Mouse (Mus musculus) kidney, postnatal 25 days (tissue): Measurements from ENCODE around the gene Sass6.
A peak's percentile ranks its signal among the peaks of the same experiment; 100 is the strongest.

Experiments used
- DNase-seq, 2 experiments: peaks; one replicate each; pipeline ENCODE4 v3.0.0; 2021; ENCODE audit warnings: mixed read lengths in 2 of 2

Sass6 gene

DNA sequence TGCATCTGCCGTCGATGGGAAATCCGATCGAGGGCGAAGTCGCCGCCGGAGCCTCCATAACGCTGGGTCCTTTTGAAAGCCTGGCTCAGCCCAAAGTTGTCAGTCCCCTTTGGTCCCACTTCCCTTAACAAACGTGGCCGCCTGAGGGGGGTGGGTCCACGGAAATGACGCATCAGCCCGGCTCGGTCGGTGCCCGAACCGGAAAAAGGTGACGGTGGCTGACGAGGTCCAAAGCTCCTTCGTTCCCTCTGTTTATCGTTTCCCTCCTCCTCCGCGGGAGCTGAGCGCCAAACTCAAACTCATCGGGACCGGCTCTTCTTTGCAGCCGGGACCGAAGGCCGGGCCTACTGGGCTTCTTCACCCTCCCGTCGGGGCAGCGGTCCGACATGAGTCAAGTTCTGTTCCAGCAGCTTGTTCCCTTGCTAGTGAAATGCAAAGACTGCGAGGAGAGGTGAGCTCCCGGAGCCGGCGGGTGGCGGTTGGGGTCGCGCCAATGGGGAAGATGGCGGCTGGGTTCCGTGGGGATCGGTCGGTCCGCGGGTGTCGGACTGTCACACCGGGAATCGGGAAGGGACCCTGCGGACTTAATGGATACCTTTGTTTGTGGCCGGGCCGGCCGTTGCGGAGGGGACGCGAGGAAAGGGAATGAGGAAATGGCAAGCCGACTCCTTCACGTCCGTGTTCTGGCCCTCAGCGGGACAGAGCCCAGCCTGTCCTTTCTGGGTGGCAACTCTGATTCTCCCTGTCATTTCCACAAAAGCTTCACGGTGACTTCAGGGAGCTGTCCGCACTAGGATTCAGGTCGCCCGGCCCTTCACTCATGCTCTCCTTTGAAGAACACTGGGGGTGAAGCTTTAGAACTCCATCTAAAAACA, at the start of gene Sass6:
Sass6 (plus strand) TSS at position 255 of the 875 bp plus-strand sequence.
- DNase-seq = peak; percentile 99 to 100

DNA sequence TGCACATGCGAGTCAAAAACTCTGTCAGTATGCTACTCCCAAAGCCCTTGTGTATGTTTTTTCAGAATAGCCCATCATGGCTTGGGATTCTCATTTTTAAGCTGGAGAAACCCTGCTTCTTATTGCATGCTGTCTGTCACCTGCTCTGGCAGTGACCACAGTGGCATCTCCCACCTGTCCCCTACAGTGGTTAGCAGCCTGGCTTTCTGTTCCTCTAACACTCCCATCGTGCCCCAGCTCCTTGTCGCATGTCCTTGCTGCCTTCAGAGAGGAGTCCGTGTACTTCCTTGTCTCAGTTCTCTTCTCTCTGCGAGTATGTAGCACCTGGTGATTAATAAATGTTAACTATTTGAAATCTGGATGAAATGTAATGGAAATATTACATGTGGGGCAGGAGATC, 47.4 kb upstream of the Sass6 start:
- DNase-seq = no peak

DNA sequence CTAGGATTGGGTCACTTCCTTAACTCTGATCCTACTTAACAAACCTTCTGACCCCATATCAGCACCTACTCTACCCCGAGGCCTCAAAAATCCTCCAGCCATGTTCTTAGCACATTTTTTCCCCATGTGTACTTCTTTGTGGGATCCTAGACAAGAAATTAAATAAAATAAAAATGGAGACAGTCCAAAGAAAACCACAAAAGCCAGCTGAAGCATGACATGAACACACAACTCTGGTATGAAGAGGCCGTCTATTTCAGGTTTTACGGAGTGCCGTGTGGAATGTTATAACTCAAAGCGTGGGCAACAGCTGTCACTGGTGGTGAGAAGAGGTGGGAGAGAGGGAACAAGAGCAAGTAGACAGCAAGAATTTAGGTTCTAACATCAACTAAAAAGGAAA, 43.4 kb upstream of the Sass6 start:
- no peak for DNase-seq

GRCm38 (mm10) chr3:116561315-116561714, 33.5 kb upstream of the Sass6 start:
- peak in 1 of 2 experiments; percentile 15 for DNase-seq

- no peak for DNase-seq
Measured at GRCm38 (mm10) chr3:116562408-116563094, 32.2 kb upstream of the Sass6 start, which contains the start of gene Lrrc39. Gene Lrrc39 (plus strand): TSS chr3:116562973.

DNA sequence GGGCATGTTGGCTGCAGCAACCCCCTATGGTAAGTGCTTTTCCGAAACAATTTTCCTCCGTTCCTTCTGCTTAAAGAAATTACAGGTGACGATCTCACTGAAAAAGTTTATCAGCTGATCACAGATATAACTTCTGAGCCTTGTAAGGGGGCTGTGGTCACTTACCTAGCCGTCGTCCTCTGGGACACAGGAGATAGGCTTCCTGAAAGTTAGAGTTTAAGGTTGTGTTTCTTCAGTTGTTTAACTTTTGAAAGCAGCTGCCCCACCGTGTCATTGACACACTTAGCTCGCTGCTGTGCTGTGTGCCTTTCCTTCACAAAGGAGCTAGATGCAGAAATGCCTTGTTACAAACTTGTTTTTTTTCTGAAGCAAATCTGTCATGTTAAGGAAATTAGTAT, 31.7 kb upstream of the Sass6 start:
- no peak for DNase-seq

- no peak for DNase-seq
Measured at GRCm38 (mm10) chr3:116570628-116571027, 24.2 kb upstream of the Sass6 start.

GRCm38 (mm10) chr3:116577286-116577685, 17.5 kb upstream of the Sass6 start:
- peak in 1 of 2 experiments; percentile 19 for DNase-seq

- no peak for DNase-seq
Measured at GRCm38 (mm10) chr3:116582201-116582600, 12.6 kb upstream of the Sass6 start.

DNA sequence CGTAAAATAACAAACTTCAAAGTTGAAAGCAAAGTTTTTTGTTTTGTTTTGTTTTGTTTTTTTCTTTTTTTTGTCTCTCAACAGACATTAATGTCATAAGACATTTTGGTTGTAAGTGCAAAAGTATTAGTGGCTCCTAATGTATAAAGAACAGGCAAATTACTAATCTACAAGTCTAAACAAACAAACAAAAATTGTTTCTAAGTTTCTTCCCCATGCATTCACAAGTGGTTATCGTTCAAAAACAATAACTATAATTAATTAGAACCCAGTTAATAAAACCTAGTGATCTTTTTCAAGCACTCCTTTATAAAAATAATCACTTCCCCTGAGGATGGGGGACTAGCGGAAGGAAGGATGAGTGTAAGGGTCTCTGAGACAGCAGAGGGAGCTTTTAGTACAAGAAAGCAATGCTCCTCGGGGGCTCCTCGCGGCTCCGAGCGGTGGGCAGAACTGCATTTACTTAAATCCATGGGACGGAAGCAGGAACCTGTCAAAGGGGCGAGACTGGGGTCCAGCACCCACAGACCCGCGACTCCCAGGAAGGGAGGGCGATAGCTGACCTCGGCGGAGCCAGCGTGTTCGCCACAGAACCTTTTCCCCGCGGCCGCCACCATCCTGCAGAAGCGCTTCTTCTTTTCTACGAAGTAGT, 580 bp upstream of the Sass6 start:
- DNase-seq = no peak

GRCm38 (mm10) chr3:116595603-116595991, 815 bp downstream of the Sass6 start:
- no peak for DNase-seq

DNA sequence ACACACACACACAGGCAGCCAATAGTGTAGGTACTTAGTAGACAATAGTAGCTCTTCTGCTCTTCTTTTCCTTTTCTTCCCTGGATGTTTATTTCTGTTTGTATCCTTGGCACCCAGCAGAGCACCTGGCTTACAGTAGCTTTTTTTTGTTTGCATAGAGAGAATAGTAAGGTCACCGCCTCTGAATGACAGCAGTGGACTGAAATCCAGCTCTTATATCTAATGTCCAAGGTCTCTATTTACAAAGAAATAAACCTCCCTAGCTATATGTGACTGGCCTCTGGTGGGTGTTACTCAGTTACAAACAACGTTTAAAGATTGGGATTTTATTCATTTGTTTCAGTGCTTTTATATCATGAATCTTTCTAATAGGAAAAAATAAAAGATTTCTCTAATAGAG, 4.9 kb downstream of the Sass6 start:
- DNase-seq = no peak

DNA sequence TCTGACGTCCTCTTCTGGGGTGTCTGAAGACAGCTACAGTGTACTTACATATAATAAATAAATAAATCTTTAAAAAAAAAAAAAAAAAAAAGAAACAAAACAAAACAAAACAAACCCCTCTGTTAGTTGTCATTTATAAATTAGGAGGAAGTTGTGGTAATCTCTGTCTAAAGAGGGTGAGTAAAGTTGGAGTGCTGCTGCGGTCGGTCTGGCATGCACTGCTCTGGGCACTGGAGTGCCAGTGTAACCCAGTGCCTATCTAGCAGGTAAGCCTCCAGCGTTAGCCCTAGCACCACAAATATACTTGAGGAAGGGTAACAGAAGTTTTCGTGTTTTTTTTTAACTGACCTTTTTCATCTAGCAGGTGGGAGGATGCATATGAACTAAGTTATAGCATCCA, 6.2 kb downstream of the Sass6 start:
- no peak for DNase-seq

DNA sequence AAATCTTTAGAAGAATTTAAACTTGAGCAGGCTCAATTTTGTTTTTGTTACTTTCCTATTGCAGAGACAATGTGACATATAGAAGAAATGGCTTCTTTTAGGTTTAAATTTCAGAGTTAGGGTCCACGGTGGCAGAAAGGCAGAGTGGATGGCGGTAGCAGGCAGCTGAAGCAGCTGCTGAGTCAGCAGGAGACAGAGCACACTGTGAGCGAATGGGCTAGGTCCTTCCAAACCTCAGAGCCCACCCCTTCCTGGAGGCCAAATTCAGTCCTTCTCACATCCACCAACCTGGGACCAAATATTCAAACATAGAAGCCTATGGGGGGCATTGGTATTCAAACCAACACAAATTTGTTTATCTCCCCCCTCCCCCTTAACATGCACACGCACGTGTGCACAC, 7.0 kb downstream of the Sass6 start:
- no peak for DNase-seq

GRCm38 (mm10) chr3:116604570-116604969, 9.8 kb downstream of the Sass6 start:
- no peak for DNase-seq

DNA sequence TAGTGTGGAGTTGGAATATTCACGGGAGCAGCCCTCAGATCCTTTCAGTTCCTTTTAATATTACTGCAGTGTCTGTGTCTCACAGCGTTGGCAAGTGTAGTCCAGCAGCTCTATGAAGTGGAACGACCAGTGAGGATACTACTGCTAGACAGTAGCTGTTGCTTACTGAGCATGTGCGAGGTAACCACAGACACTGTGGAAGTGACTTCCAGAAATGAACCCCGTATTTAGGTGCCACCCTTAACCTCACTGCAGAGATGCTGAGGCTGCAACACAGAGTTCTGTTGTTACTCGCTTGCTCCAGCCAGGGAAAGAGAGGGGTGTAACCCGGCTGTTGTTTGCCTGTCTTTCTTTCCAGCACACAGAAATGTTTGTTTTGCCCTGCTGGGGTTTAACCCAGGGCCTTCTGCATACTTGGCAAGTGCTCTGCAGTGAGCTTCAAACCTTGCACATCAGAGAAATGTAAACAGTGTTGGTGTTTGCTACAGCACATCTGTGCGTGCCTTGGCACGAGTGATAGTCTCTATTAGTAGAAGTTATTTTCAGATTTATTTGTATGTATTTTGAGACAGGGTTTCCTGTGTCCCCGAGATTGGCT, 19.6 kb downstream of the Sass6 start, which contains the start of gene Trmt13:
Trmt13 (minus strand) TSS at position 293 of the 598 bp plus-strand sequence.
- DNase-seq = no peak

DNA sequence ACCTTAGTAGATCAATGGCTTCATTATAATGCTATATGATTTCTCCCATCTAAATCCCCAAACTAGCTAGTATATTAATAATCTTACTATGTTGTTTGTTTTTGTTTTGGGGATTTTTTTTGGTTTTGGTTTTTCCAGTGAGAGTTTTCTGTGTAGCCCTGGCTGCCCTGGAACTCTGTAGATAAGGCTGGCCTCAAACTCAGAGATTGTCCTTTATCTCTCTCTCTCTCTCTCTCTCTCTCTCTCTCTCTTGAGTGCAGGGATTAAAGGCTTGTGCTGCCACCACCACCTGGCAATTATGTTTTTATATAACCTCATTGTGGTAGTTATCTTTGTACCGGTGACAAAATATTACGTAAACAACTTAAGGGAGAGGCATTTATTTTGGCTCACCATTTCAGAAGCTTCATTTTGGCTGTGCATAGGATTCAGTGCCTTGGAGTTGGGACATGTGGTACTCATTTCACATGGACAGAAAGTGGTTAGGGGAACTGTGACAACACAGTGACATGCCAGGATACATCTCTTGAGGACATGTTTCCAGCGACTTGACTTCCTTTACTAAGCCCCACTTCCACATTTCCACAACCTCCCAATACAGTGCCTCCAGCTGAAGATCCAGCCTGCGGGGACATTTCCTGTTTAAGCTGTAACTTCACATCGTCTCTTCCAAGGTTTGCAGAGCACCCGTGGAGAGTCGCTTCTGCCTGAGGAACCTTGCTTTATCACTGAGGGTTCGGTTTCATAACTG, 20.7 kb downstream of the Sass6 start:
- DNase-seq = no peak

DNA sequence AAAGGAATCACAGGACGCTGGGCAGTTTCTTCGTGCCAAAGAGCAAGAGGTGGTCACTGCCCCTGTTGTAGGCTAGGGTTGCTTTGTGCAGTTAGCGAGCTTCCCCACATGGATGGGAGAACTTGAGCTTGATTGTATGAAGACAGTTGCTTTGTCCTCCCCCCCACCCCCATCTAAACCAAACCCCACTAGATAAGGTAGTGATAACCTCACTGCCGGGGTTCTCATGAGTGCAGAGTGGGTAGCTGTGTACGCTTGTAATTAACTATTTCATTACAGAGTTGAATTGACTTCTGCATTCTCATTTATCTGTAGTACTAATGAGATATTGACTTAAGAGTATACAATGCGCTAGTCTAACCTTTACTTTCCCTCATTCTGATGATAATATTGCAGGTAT, 24.1 kb downstream of the Sass6 start:
- DNase-seq = no peak

- no peak for DNase-seq
Measured at GRCm38 (mm10) chr3:116620636-116621370, 26.0 kb downstream of the Sass6 start.

GRCm38 (mm10) chr3:116622641-116623040, 27.9 kb downstream of the Sass6 start:
- DNase-seq = no peak

GRCm38 (mm10) chr3:116631459-116631858, 36.7 kb downstream of the Sass6 start:
- DNase-seq = no peak

- DNase-seq = no peak
Measured at GRCm38 (mm10) chr3:116632971-116633370, 38.2 kb downstream of the Sass6 start.
